Mouse (Mus musculus) adrenal gland, adult 18-20 months (tissue): ENCODE data around the gene Gm15319. TPM values are rescaled to one million over a fixed set of nuclear protein-coding genes. Genes with fewer than 3 reads are reported as not detected.
"Not testable (repeated sequence)": the region's sequence is repeated elsewhere in the genome, so short reads cannot be mapped to it uniquely, and the experiment has no call there.

Experiments
- DNase-seq, 2 experiments: peaks; one replicate each; pipeline ENCODE4 v3.0.0; 2021 to 2022; ENCODE audit warnings: low spot score in 2 of 2
- total RNA-seq, 2 experiments: library from RNA; stranded (reverse); gene quantifications; 1 replicate in 1 of 2; 2 replicates in 1 of 2; pipeline ENCODE4 v1.2.3; 2021

Gene Gm15319
- total RNA-seq, 2 experiments from 2014 or later: 0.46 to 0.58 TPM

DNA sequence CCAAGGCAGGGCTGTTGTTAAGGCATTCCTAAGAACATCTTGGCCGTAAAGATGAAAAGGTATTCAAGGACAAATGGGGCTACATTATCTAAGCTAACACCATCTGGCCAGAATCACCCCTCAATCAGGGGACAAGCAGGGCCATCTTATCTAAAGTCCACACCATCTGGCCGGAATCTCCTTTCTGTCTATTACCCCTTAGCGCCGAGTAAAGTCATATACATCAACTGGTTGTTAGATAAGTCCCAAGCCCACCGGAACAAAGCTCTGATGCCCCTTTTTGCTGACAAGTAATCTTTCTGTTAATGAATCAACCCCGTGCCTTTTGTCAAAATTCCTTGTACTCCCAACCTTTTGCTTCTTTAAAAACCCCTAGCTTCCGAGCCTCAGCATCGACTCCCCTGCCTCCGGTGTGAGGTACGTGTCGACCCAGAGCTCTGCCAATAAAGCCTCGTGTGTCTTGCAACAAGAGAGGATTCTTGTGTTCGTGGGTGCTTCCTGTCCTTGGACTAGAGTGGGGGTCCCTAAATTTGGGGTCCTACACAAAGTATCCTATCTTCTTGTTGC lies 65.0 kb downstream of the Gm15319 start:
- peak; percentile 29 to 41 for DNase-seq

DNA sequence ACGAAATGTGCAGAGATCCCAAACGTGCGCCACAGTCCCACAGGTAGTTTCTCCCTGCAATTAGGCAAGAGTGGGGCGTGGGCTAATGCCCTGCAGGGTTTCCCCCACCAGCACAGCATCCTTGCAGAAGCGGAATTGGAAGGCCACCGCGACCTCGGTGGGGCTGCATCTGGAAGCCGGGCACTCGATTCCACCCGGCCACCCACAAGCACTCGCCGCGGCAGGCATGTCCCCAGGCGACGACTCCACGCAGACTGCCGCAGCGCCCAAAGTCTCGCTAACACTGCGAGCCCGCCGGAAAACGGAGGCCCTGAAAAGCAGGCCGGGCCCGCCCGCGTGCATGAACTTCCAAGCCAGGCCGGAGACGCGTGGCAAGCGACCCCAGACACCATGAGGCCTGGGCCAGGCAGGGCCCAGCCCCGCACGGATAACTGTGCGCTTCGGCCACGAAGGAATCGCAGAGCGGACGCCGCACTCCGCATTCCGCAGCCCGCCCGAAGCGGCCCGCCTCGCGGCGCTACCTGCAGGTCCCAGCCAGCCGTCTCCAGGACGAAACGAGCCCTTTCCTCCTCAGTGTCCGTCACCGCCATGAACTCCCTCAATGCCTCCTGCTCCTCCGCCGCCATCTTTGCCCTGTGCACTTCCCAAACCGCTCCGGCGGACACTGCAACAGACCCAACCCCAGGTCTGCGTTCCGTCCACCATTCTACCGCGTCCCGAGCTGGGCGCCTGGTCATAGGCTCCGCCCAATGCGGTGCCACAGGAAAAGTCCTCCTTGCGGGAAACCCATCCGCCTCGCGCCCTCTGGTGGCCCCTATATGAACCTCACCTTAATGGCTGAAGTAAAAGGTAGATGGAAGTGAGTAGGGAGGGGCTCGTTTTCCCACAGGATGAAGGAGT lies 66.0 kb downstream of the Gm15319 start:
- peak; percentile 67 to 69 for DNase-seq

DNA sequence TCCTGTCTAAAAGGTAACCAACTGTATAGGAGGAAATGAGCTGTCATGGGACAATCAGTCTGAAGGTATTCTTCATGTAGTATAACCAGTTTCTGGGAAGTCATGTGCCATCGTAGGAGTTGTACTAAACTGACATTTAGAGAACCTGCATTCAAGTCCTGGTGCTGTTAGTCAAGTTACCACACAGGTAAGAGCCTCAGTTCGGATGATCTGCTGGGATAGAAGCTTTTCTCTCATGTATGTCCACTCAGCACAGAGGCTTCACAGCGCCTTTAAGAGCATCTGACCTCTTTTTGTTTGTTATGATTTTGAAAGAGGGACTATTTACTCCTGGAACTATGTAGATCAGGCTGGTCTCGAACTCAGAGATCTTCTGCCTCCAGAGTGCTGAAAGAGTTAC lies 67.1 kb downstream of the Gm15319 start:
- DNase-seq: not testable (repeated sequence)

DNA sequence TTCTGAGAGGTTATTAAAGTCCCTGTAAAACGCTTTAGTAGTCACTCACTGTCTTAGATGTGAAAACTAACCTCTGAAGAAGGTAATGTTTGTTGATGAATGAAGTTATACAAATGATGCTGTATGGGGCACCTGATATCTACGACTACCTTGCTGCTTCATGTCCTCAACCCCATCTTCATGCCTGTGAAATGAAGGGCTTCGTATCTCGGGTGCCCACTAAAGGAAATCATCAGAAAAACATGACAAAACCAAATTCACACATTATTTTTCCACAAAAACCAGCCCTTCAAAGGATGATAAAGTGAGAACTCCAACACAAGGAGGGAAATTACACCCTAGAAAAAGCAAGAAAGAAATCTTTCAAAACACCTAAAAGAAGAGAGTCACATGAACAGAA lies 68.2 kb downstream of the Gm15319 start:
- peak; percentile 26 to 29 for DNase-seq

DNA sequence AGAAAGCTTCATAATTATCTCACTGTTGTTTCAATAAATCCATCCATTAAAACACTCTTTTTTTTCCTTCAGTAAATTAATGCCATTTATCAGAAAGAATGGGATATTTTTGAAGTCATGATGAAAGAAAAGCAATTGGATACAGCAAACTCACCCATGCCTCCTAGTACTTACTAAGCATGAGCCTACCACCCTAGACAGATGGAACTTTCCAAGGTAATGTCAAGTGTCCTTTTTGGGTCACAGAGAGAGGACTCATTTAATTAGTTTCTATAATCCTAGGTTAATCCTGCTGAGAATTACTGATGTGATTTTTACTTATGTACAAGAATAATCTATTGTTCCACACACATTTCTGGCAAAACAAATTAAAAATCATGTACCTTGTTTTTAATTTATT lies 69.0 kb downstream of the Gm15319 start:
- DNase-seq: peak in 1 of 2 experiments; percentile 12

DNA sequence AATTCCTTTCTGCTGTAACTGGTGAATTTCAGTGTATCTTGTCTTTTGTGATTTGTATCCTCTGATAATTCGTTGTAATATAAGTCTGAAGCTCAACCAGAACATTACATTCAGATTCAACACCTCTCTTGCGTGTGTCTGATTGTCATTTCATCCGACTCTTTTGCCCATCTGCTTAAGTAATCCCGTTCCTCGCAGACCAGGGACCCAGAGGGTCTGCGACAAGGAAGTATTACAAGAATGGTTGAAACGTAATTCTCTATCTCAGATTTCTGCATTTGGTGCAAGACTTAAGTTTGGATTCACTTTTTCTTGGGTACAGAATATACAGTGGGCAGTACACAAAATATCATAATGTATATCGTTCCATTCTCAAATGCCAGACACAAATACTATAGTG lies 73.0 kb downstream of the Gm15319 start:
- DNase-seq: not testable (repeated sequence)

DNA sequence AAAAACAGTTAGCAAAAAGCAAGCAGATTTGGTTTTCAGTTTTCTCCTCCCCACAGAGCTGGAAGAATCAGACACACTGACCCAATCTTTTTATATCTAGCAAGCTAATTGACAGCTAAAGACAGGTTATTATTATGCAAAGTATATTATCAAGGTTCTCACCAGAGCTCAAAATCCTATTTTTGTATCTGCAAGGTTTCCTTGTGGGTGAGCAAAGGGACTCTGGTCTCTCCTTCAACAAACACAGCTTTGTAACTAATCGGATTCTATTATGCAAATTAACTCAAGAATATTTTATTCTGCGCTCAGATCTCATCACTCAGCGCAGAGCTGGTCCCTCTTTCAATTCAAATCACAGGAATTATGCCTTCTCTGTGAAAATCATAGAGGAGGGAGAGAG lies 74.1 kb downstream of the Gm15319 start:
- not testable (repeated sequence) for DNase-seq

DNA sequence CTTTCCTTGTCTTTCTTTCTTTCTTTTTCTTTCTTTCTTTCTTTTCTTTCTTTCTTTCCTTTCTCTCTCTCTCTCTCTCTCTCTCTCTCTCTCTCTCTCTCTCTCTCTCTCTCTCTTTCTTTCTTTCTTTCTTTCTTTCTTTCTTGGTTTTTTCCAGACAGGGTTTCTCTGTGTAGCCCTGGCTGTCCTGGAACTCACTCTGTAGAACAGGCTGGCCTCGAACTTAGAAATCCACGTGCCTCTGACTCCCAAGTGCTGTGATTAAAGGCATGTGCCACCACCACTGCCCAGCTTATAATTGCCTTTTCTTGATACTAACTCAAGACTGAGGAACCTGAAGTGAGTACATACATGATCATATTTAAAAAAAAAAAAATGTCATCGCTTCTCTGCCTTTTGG lies 75.3 kb downstream of the Gm15319 start:
- not testable (repeated sequence) for DNase-seq
